Mouse (Mus musculus): Measurements from ENCODE around the gene Hopx.
"Not testable (repeated sequence)": the region's sequence is repeated elsewhere in the genome, so short reads cannot be mapped to it uniquely, and the experiment has no call there.

The Hopx gene

GRCm38 (mm10) chr5:77099317-77099996 lies 15.5 kb downstream of the Hopx start:
- peak; percentile 14 to 21 for DNase-seq

- DNase-seq: no peak
Observed at GRCm38 (mm10) chr5:77098874-77099273, 16.0 kb downstream of the Hopx start.

- no peak for DNase-seq
Observed at GRCm38 (mm10) chr5:77097686-77098085, 17.2 kb downstream of the Hopx start.

GRCm38 (mm10) chr5:77096194-77096593 lies 18.7 kb downstream of the Hopx start:
- not testable (repeated sequence) for DNase-seq

GRCm38 (mm10) chr5:77094510-77095491 lies 20.1 kb downstream of the Hopx start:
- peak; percentile 75 to 76 for DNase-seq

- no peak for DNase-seq
Observed at GRCm38 (mm10) chr5:77093961-77094360, 21.0 kb downstream of the Hopx start.

GRCm38 (mm10) chr5:77092531-77092930 lies 22.4 kb downstream of the Hopx start:
- peak; percentile 55 to 64 for DNase-seq

GRCm38 (mm10) chr5:77091923-77092322 lies 23.0 kb downstream of the Hopx start:
- DNase-seq: no peak

GRCm38 (mm10) chr5:77090521-77091096 lies 24.3 kb downstream of the Hopx start:
- DNase-seq: no peak

- DNase-seq: no peak
Observed at GRCm38 (mm10) chr5:77089901-77090300, 25.0 kb downstream of the Hopx start.

- peak; percentile 71 to 73 for DNase-seq
Observed at GRCm38 (mm10) chr5:77089294-77089693, 25.6 kb downstream of the Hopx start.

- no peak for DNase-seq
Observed at GRCm38 (mm10) chr5:77087122-77087521, 27.8 kb downstream of the Hopx start.

- no peak for DNase-seq
Observed at GRCm38 (mm10) chr5:77086541-77086940, 28.4 kb downstream of the Hopx start.

GRCm38 (mm10) chr5:77085753-77086450 lies 29.0 kb downstream of the Hopx start:
- DNase-seq: no peak

GRCm38 (mm10) chr5:77084418-77084817 lies 30.5 kb downstream of the Hopx start:
- no peak for DNase-seq

- DNase-seq: no peak
Observed at GRCm38 (mm10) chr5:77082735-77083134, 32.2 kb downstream of the Hopx start.

- DNase-seq: no peak
Observed at GRCm38 (mm10) chr5:77080761-77081160, 34.2 kb downstream of the Hopx start.

- no peak for DNase-seq
Observed at GRCm38 (mm10) chr5:77075951-77076350, 39.0 kb downstream of the Hopx start.

GRCm38 (mm10) chr5:77074914-77075313 lies 40.0 kb downstream of the Hopx start:
- DNase-seq: no peak

GRCm38 (mm10) chr5:77073794-77074193 lies 41.1 kb downstream of the Hopx start:
- DNase-seq: no peak

GRCm38 (mm10) chr5:77071626-77072025 lies 43.3 kb downstream of the Hopx start:
- DNase-seq: no peak

GRCm38 (mm10) chr5:77070987-77071386 lies 43.9 kb downstream of the Hopx start:
- no peak for DNase-seq

GRCm38 (mm10) chr5:77067321-77067720 lies 47.6 kb downstream of the Hopx start:
- DNase-seq: no peak
